In the genomic region with DNA sequence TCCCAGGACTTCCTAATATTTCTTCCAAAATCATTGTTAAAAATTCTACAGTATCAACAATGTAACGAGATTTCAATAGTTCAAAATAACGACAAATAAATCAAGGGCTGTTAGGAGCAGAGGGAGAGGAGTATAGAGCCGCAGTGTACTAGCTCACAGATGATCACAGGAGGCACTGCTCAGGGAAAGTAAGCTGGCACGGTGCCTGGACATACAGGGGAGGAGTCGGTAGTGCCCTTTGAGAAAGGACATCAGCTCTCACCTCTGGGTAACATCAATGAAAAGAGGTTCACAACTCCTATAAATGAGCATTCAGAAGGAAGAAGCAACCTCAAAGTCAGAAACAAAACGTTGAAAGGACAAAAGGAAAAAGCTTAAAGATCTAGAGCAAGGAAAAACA, we compare ENCODE assay signal across 12 mouse cellular contexts. TPM values are rescaled to one million over a fixed set of nuclear protein-coding genes. Genes with fewer than 3 reads are reported as not detected.
DNase-seq lines count a peak whose midpoint lies in the region; ATAC-seq and TF ChIP-seq lines count a peak whose summit lies in the region.
"Had no signal": no experiment of that assay in that cellular context is flagged by ENCODE, and none has a peak within 500 bp of the region (broad histone marks: within the 10 kb centered on the region; RNA-seq: fewer than 3 reads in every experiment).

No protein-coding gene starts in this region.

- H3K9ac ChIP-seq in midbrain, embryonic 13.5 days (replicated peaks): no peak overlapping the region
- no peak overlapping the region for H3K9ac ChIP-seq in heart, postnatal 0 days (replicated peaks; ENCODE audit: low read depth, low read length)
- H3K9ac ChIP-seq in stomach, postnatal 0 days (ENCODE audit: low read length): no peak overlapping the region
- H3K9ac ChIP-seq: embryonic facial prominence, embryonic 15.5 days; midbrain, embryonic 15.5 days had no signal

- H3K9me3 ChIP-seq in midbrain, embryonic 10.5 days (replicated peaks): no peaks in the 10 kb centered on the region
- no peaks in the 10 kb centered on the region for H3K9me3 ChIP-seq in midbrain, embryonic 13.5 days
- no peaks in the 10 kb centered on the region for H3K9me3 ChIP-seq in heart, postnatal 0 days (replicated peaks; ENCODE audit: control insufficient read depth, low read length)
- no peaks in the 10 kb centered on the region for H3K9me3 ChIP-seq in stomach, postnatal 0 days (ENCODE audit: control insufficient read depth, low read length)
- H3K9me3 ChIP-seq: embryonic facial prominence, embryonic 15.5 days; midbrain, embryonic 15.5 days had no signal

- no peaks in the 10 kb centered on the region for H3K27me3 ChIP-seq in midbrain, embryonic 10.5 days (ENCODE audit: low read depth, poor library complexity, severe bottlenecking)
- no peaks in the 10 kb centered on the region for H3K27me3 ChIP-seq in midbrain, embryonic 13.5 days
- H3K27me3 ChIP-seq in heart, postnatal 0 days (ENCODE audit: control insufficient read depth, insufficient read depth, low read length): no peaks in the 10 kb centered on the region
- H3K27me3 ChIP-seq in stomach, postnatal 0 days (ENCODE audit: control insufficient read depth, insufficient read depth, low read length): no peaks in the 10 kb centered on the region
- H3K27me3 ChIP-seq: embryonic facial prominence, embryonic 15.5 days; midbrain, embryonic 15.5 days had no signal

- no peak overlapping the region for H3K27ac ChIP-seq in midbrain, embryonic 10.5 days (replicated peaks)
- H3K27ac ChIP-seq in midbrain, embryonic 13.5 days: no peak overlapping the region
- H3K27ac ChIP-seq in heart, postnatal 0 days (ENCODE audit: low read depth): peak overlapping the region; percentile 54
- no peak overlapping the region for H3K27ac ChIP-seq in stomach, postnatal 0 days (replicated peaks)
- H3K27ac ChIP-seq: embryonic facial prominence, embryonic 15.5 days; midbrain, embryonic 15.5 days had no signal

- intact Hi-C loops in left cerebral cortex, postnatal 14 days (cut with DNase I): no loop called here

- no peak for ATAC-seq in cerebellum, adult (ENCODE audit: insufficient number of reproducible peaks, low FRiP score, low TSS enrichment)
- ATAC-seq in midbrain, embryonic 13.5 days: no peak
- ATAC-seq in heart, postnatal 0 days (ENCODE audit: insufficient read depth, low read depth): peak; percentile 88
- ATAC-seq in stomach, postnatal 0 days (ENCODE audit: low FRiP score, low TSS enrichment): no peak; the same call in 1 of the 2 replicates
- ATAC-seq: midbrain, embryonic 15.5 days had no signal

- DNase-seq in cerebellum, postnatal 14 days: peak; percentile 36 to 46
- peak; percentile 4 for DNase-seq in midbrain, embryonic 10.5 days (ENCODE audit: low spot score)
- DNase-seq in heart, postnatal 0 days (ENCODE audit: low spot score): peak; percentile 83
- DNase-seq in stomach, postnatal 0 days (ENCODE audit: low spot score): peak; percentile 59
- no peak for DNase-seq in left cerebral cortex, postnatal 14 days (ENCODE audit: low spot score in 2 of 2)
- no peak for DNase-seq in frontal cortex, postnatal 14 days (ENCODE audit: low spot score in 2 of 2)
- DNase-seq: gastrocnemius, postnatal 10 days; lung, adult 2 months had no signal

- TF ChIP-seq EP300 in heart, postnatal 0 days (IDR thresholded peaks at IDR 0.05; ENCODE audit: low read depth): no peak
- TF ChIP-seq EP300 in stomach, postnatal 0 days (optimal IDR thresholded peaks at IDR 0.05): no peak

- no peaks in the 10 kb centered on the region for H3K4me1 ChIP-seq in midbrain, embryonic 10.5 days
- no peaks in the 10 kb centered on the region for H3K4me1 ChIP-seq in midbrain, embryonic 13.5 days (replicated peaks)
- no peaks in the 10 kb centered on the region for H3K4me1 ChIP-seq in heart, postnatal 0 days (ENCODE audit: control insufficient read depth, insufficient read depth)
- no peaks in the 10 kb centered on the region for H3K4me1 ChIP-seq in stomach, postnatal 0 days (replicated peaks; ENCODE audit: control insufficient read depth, insufficient read depth)
- H3K4me1 ChIP-seq: embryonic facial prominence, embryonic 15.5 days; midbrain, embryonic 15.5 days had no signal

- H3K4me3 ChIP-seq in midbrain, embryonic 10.5 days: no peak overlapping the region
- no peak overlapping the region for H3K4me3 ChIP-seq in midbrain, embryonic 13.5 days (replicated peaks)
- no peak overlapping the region for H3K4me3 ChIP-seq in heart, postnatal 0 days (ENCODE audit: low read depth, low read length)
- H3K4me3 ChIP-seq in stomach, postnatal 0 days (ENCODE audit: low read depth, low read length): no peak overlapping the region
- H3K4me3 ChIP-seq: embryonic facial prominence, embryonic 15.5 days; midbrain, embryonic 15.5 days had no signal

- H3K36me3 ChIP-seq in midbrain, embryonic 10.5 days: peaks cover 55% of the 10 kb centered on the region
- peaks cover 65% of the 10 kb centered on the region for H3K36me3 ChIP-seq in midbrain, embryonic 13.5 days
- peaks cover 73% of the 10 kb centered on the region for H3K36me3 ChIP-seq in heart, postnatal 0 days (replicated peaks; ENCODE audit: control insufficient read depth, insufficient read depth, low read length)
- peaks cover 8% of the 10 kb centered on the region; the same call in 1 of the 2 replicates for H3K36me3 ChIP-seq in stomach, postnatal 0 days (ENCODE audit: control insufficient read depth, insufficient read depth, low read length)

- H3K4me2 ChIP-seq in midbrain, embryonic 13.5 days (replicated peaks): no peak overlapping the region
- H3K4me2 ChIP-seq in heart, postnatal 0 days (ENCODE audit: low read depth, low read length): no peak overlapping the region
- no peak overlapping the region for H3K4me2 ChIP-seq in stomach, postnatal 0 days (replicated peaks; ENCODE audit: low read depth)
- H3K4me2 ChIP-seq: embryonic facial prominence, embryonic 15.5 days; midbrain, embryonic 15.5 days had no signal

- 86% methylated on average over 6 of the region's 6 CpGs for WGBS in midbrain, embryonic 10.5 days
- WGBS in midbrain, embryonic 13.5 days: 81% methylated on average over 6 of the region's 6 CpGs
- WGBS in heart, postnatal 0 days: 26% methylated on average over 6 of the region's 6 CpGs
- 52% methylated on average over 6 of the region's 6 CpGs for WGBS in stomach, postnatal 0 days

- TF ChIP-seq CTCF in heart, postnatal 0 days (IDR thresholded peaks at IDR 0.05; ENCODE audit: low read depth): peak; percentile 14; the same call in 1 of the 2 replicates
- TF ChIP-seq CTCF in stomach, postnatal 0 days (IDR thresholded peaks at IDR 0.05; ENCODE audit: low read depth): no peak

RNA-seq across cellular contexts. Expression of gene Traf5, which starts 16.8 kb away (rescaled TPM):
- 3.3 and 3.6 TPM in 2 replicates for polyA plus RNA-seq in midbrain, embryonic 10.5 days (2016; fragmentation: Nextera tagmentation; extraction: Ambion mirVana)
- polyA plus RNA-seq in midbrain, embryonic 13.5 days (2015; fragmentation: Nextera tagmentation; extraction: Ambion mirVana): 2.2 and 2.6 TPM in 2 replicates
- total RNA-seq in heart, postnatal 0 days (2014; rRNA removed; ENCODE audit: low replicate concordance): 5.7 and 51.1 TPM in 2 replicates
- 13.7 and 14.7 TPM in 2 replicates for polyA plus RNA-seq in heart, postnatal 0 days (2015; fragmentation: Nextera tagmentation; extraction: Ambion mirVana)
- polyA plus RNA-seq in stomach, postnatal 0 days (2015; fragmentation: Nextera tagmentation; extraction: Ambion mirVana): 16.6 and 17.7 TPM in 2 replicates
- total RNA-seq in left cerebral cortex, postnatal 14 days (2021): 1 to 10 TPM; 6.4 to 6.8 TPM

RNA-seq across cellular contexts. Expression of gene Rcor3, which starts 28.7 kb away (rescaled TPM):
- 16.0 and 19.0 TPM in 2 replicates for polyA plus RNA-seq in midbrain, embryonic 10.5 days (2016; fragmentation: Nextera tagmentation; extraction: Ambion mirVana)
- 25.9 and 30.9 TPM in 2 replicates for polyA plus RNA-seq in midbrain, embryonic 13.5 days (2015; fragmentation: Nextera tagmentation; extraction: Ambion mirVana)
- total RNA-seq in heart, postnatal 0 days (2014; rRNA removed; ENCODE audit: low replicate concordance): 19.8 and 24.6 TPM in 2 replicates
- 35.3 and 35.7 TPM in 2 replicates for polyA plus RNA-seq in heart, postnatal 0 days (2015; fragmentation: Nextera tagmentation; extraction: Ambion mirVana)
- 16.5 and 16.9 TPM in 2 replicates for polyA plus RNA-seq in stomach, postnatal 0 days (2015; fragmentation: Nextera tagmentation; extraction: Ambion mirVana)
- total RNA-seq in left cerebral cortex, postnatal 14 days (2021): 10 to 100 TPM; 31.3 to 32.1 TPM

Comparison
In these comparisons a context has a peak if more than half of its experiments do, and no peak if none do; other contexts are left out.
1. DNase-seq: peak in cerebellum, postnatal 14 days (2 of 2), midbrain, embryonic 10.5 days (single experiment), heart, postnatal 0 days (single experiment) and stomach, postnatal 0 days (single experiment); none in left cerebral cortex, postnatal 14 days (0 of 2) and frontal cortex, postnatal 14 days (0 of 2).